Mouse (Mus musculus) macrophage (primary cell): Measurements from ENCODE around the gene Tnnc2. TPM values are rescaled to one million over a fixed set of nuclear protein-coding genes. Genes with fewer than 3 reads are reported as not detected.

Experiments
- H3K27ac ChIP-seq: fragments of 350-480 bp; formaldehyde crosslinking; 2 replicates; pipeline ENCODE4 v1.9.0; 2021
- H3K36me3 ChIP-seq: fragments of 350-480 bp; formaldehyde crosslinking; 2 replicates; pipeline ENCODE4 v1.9.0; 2021; ENCODE audit errors: inconsistent target
- H3K4me3 ChIP-seq: fragments of 350-480 bp; formaldehyde crosslinking; 2 replicates; pipeline ENCODE4 v1.9.0; 2021; ENCODE audit errors: inconsistent target
- H3K79me2 ChIP-seq: fragments of 350-480 bp; formaldehyde crosslinking; 2 replicates; pipeline ENCODE4 v1.9.0; 2021; ENCODE audit errors: inconsistent target
- WGBS: methylation state at CpG from one replicate; pipeline ENCODE4 v1.1.7; 2026; ENCODE audit warnings: inconsistent platforms; ENCODE audit not compliant: missing documents; 5-methylcytosine and 5-hydroxymethylcytosine counted together
- polyA plus RNA-seq: library from polyadenylated mRNA; stranded (reverse); fragments of 250-400 nt; gene quantifications from 3 replicates; pipeline ENCODE4 v1.2.4, GENCODE M21; 2018; ENCODE audit warnings: inconsistent platforms

Tnnc2 gene
- polyA plus RNA-seq, 1 experiment from 2014 or later, result not detected

- H3K27ac ChIP-seq, result no peak overlapping the region
- no peak overlapping the region for H3K4me3 ChIP-seq
- 96% methylated on average over 2 of the region's 2 CpGs for WGBS
- peaks cover 65% of the 10 kb centered on the region for H3K36me3 ChIP-seq
- peaks cover 38% of the 10 kb centered on the region for H3K79me2 ChIP-seq
Observed at GRCm38 (mm10) chr2:164752454-164752853, 27.3 kb downstream of the Tnnc2 start.

DNA sequence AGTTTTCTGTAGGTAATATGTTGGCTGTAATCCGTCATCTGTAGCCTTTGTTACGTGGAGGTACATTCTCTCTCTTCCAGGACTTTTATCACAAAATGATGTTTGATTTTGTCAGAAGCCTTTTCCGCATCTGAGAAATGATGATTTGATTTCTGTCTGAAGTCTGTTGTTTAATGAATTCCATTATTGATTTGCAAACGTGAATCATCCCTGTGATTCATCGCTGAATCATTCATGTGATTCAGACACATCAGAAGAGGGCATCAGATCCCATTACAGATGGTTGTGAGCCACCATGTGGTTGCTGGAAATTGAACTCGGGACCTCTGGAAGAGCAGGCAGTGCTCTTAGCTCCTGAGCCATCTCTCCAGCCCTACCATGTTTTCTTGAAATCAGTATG lies 30.8 kb downstream of the Tnnc2 start:
- WGBS, result 93% methylated on average over 6 of the region's 6 CpGs
- peaks cover 52% of the 10 kb centered on the region for H3K79me2 ChIP-seq
- peaks cover 39% of the 10 kb centered on the region; the same call in 1 of the 2 replicates for H3K36me3 ChIP-seq
- H3K4me3 ChIP-seq, result no peak overlapping the region
- H3K27ac ChIP-seq, result no peak overlapping the region

- Histone ChIP-seq H3K27ac (no peak overlapping the region), H3K79me2 (peaks cover 52% of the 10 kb centered on the region), H3K4me3 (no peak overlapping the region), H3K36me3 (peaks cover 39% of the 10 kb centered on the region; the same call in 1 of the 2 replicates)
- 96% methylated on average over 4 of the region's 4 CpGs for WGBS
Observed at GRCm38 (mm10) chr2:164748191-164748590, 31.6 kb downstream of the Tnnc2 start.

GRCm38 (mm10) chr2:164746693-164747092 lies 33.1 kb downstream of the Tnnc2 start:
- WGBS, result 40% methylated on average over 8 of the region's 8 CpGs
- H3K4me3 ChIP-seq, result peak overlapping the region; percentile 91
- H3K79me2 ChIP-seq, result peaks cover 52% of the 10 kb centered on the region
- peaks cover 31% of the 10 kb centered on the region; the same call in 1 of the 2 replicates for H3K36me3 ChIP-seq
- 0 out of 2 replicates have a peak overlapping the region, but pooled peaks have one; percentile 43 for H3K27ac ChIP-seq

- peaks cover 49% of the 10 kb centered on the region for H3K79me2 ChIP-seq
- under 1% methylated on average over 65 of the region's 70 CpGs for WGBS
- H3K27ac ChIP-seq, result peak within 1 kb of the TSS; percentile 43
Observed at GRCm38 (mm10) chr2:164745843-164746479, 33.8 kb downstream of the Tnnc2 start, which contains the start of the genes Wfdc3 and Dnttip1. Gene Wfdc3, minus strand, starts transcription at chr2:164745931. Gene Dnttip1, plus strand, starts transcription at chr2:164745983.

DNA sequence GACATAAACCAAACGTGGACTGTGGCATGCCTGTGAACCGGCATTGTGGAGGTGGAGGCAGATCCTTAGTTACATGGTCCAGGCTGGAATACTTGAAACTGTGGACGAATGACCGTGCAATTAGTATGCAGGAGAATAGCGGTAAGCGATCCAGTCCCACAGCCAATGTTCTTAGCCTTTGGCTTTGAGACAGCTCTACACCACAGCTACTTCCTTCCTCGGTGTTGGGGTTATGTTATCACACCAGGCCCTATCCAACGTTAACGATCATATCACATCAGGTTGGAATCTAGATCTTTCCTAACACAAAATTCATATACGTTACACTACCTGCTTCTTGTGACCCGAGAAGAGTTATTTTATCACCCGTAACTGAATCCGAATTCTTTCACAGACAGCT lies 34.8 kb downstream of the Tnnc2 start:
- H3K27ac ChIP-seq, result no peak overlapping the region
- H3K79me2 ChIP-seq, result peaks cover 39% of the 10 kb centered on the region
- H3K36me3 ChIP-seq, result peaks cover 18% of the 10 kb centered on the region; the same call in 1 of the 2 replicates
- 14% methylated on average over 13 of the region's 13 CpGs for WGBS
- peak overlapping the region; percentile 61 for H3K4me3 ChIP-seq

More at GRCm38 (mm10) chr2:164745843-164746479, 33.8 kb downstream of the Tnnc2 start, which contains the start of the genes Wfdc3 and Dnttip1:
- Histone ChIP-seq H3K4me3 (peak within 1 kb of the TSS; percentile 91), H3K36me3 (peaks cover 27% of the 10 kb centered on the region; the same call in 1 of the 2 replicates)

DNA sequence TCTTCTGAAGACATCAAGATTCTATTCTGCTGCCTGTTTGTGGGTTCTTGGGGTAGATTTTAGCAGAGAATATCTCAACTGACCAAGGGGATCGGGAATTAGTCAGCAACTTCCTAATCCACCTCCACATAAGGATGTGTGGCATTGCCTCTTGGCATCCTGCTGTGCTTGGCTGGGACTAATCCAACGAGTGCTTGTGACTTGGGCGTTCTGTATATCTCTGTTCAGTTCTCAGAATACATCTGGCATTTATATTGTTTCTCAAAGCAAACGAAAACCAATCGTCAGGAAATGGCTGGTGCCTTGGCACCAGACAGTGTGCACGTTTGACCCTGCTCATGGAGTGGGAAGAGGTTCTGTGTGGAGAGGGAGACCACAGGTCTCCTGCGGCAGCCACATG lies 39.9 kb downstream of the Tnnc2 start:
- Histone ChIP-seq H3K4me3 (no peak overlapping the region), H3K36me3 (no peaks in the 10 kb centered on the region), H3K27ac (no peak overlapping the region), H3K79me2 (no peaks in the 10 kb centered on the region)
- WGBS, result 58% methylated on average over 7 of the region's 7 CpGs

GRCm38 (mm10) chr2:164737377-164738090 lies 42.2 kb downstream of the Tnnc2 start:
- H3K79me2 ChIP-seq, result no peaks in the 10 kb centered on the region
- no peak overlapping the region for H3K4me3 ChIP-seq
- WGBS, result 93% methylated on average over 3 of the region's 3 CpGs
- H3K36me3 ChIP-seq, result no peaks in the 10 kb centered on the region
- no peak overlapping the region for H3K27ac ChIP-seq

DNA sequence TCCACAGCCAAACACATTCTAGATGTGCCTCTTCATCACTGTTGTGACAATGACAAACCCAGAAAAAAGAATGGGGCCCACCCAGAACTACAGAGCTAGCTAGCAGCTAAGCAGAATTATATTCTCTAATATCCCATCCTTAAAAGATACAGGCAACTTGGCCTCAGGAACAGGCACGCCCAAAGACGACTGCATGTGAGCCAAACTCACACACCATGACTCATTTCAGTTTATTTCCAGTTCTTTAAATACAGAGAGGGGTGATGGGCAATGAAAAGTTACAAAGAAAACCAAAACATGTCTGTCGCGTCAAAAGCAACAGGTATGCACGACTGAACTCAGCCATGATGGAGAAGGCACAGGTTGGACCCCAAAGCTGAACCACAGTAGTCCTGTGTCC lies 44.3 kb downstream of the Tnnc2 start:
- Histone ChIP-seq H3K4me3 (no peak overlapping the region), H3K79me2 (no peaks in the 10 kb centered on the region), H3K36me3 (no peaks in the 10 kb centered on the region), H3K27ac (no peak overlapping the region)
- WGBS, result 86% methylated on average over 5 of the region's 5 CpGs

DNA sequence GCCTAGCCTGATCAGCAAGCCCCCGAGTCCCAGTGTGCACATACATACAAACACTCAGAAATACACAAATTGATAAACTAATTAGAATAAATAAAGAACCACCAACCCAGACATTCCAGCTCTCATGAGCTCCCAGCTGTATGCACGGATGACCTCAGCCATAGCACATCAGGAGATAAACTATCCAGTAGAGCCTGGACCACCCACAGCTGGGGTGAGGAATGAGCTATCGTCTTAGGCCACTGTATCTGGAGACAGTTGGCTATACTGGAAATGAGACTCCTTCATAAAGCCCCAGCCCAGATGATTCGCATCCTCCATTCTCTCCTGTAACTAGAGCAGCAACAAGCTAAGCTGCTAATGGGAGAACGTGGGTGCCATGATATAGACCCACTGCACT lies 44.9 kb downstream of the Tnnc2 start:
- no peaks in the 10 kb centered on the region for H3K79me2 ChIP-seq
- H3K36me3 ChIP-seq, result no peaks in the 10 kb centered on the region
- no peak overlapping the region for H3K4me3 ChIP-seq
- WGBS, result 94% methylated on average over 5 of the region's 5 CpGs
- H3K27ac ChIP-seq, result no peak overlapping the region

GRCm38 (mm10) chr2:164733259-164733658 lies 46.5 kb downstream of the Tnnc2 start:
- Histone ChIP-seq H3K79me2 (no peaks in the 10 kb centered on the region), H3K4me3 (no peak overlapping the region), H3K36me3 (no peaks in the 10 kb centered on the region), H3K27ac (no peak overlapping the region)
- 100% methylated on average over 2 of the region's 2 CpGs for WGBS

DNA sequence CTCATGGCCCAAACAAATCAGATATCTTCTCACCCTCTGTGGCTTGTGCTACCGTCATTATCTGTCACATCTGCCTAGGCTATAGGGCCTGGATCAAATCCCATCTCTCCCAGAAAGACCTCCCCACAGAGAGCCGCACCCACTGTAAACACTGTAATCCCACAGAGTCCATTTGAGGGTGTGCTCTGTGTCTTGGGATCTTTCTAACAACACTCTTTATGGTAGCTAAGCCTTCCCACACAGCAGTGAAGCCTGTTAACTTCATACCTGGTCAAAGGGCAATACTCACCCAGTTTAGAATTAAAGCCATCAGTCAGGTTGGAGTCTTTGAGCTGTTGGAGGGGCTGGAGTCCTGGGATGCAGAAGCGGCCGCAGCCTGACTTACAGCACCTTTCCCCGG lies 48.0 kb downstream of the Tnnc2 start:
- 94% methylated on average over 5 of the region's 5 CpGs for WGBS

More for the DNA sequence above, 48.0 kb downstream of the Tnnc2 start:
- Histone ChIP-seq H3K79me2 (no peaks in the 10 kb centered on the region), H3K27ac (no peak overlapping the region), H3K4me3 (no peak overlapping the region), H3K36me3 (no peaks in the 10 kb centered on the region)
